Mouse (Mus musculus) thymus, postnatal 14 days (tissue): ENCODE results near the gene Olfr390.

Source experiments
- DNase-seq: peaks from one replicate; pipeline ENCODE4 v3.0.0; 2021

Olfr390 gene

DNA sequence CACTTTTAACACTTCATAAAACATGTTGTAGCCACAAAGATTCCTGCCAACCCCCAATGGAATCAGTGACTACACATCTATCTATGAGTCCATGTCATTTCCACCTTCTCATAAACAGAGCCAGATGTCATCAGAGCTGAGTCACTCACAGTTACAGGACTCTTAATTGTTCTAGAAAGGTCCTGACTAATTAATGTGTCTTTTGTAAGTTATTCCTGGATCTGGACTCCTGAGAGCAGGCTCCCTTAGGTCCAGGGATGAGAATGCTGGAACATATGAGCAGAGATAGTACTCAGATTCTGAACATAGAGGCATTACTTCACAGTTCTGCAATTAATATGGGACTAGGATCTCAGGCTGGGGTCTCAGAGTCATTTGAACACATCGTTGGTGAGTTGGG is at the start of gene Olfr390:
Gene Olfr390, plus strand, starts transcription at position 301 of the 400 bp plus-strand sequence.
- DNase-seq: no peak

DNA sequence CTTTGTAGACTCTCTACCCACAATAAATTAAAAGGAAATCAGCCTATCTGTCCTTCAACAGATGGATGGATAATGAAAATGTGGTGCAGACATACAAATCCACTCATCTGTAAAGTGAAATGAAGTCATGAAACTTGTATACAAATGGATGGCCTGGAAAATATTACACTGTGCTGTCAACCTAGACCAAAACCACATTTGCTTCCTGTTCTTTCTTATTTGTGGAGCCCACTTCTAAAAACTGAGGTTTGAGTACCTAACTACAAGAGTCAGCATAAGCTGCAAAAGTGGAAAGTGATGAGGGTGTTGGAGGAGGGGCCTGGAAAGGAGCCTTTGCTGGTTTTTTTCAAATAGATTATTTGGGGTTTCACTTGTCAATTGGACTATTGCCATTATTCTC is 23.6 kb upstream of the Olfr390 start:
- no peak for DNase-seq

DNA sequence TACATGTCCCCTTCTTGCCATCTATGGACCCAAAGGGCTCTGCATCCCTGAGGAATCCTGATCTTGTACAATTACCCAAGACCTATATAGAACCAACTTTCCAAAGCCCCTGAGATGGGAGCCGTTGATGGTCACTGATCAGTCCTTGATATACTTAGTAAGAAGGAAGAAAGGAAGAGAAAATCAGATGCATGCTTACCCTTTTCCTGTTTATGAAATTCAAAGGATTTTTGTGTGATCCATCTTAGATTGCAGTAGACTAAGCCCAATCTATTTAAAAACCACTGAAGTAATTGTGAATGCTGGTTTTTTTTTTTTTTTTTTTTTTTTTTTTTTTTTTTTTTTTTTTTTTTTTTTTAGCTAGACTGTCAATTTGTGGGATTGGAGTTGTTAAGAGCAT is 2.2 kb upstream of the Olfr390 start, which contains the start of gene Olfr389:
Gene Olfr389, minus strand, starts transcription at position 101 of the 400 bp plus-strand sequence.
- DNase-seq: no peak

DNA sequence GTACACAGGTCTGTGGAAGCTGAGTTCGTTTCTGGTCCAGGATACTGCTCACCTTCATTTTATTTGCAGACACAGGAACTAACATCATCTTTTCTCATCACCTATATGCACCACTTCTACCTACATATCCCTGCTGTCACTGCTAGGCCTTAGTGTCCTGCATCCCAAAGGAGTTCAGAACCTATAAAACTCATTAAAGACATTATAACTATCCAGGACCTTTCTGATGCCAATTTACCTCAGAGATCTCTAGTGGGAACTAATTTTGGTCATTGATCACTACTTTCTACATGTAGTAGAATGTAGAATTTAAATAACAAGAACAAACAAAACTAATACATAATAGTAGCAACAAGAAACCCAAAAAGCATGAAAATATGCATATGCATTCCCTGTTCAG is 20.2 kb downstream of the Olfr390 start, which contains the start of gene Olfr391-ps:
Gene Olfr391-ps, minus strand, starts transcription at position 101 of the 400 bp plus-strand sequence.
- no peak for DNase-seq

DNA sequence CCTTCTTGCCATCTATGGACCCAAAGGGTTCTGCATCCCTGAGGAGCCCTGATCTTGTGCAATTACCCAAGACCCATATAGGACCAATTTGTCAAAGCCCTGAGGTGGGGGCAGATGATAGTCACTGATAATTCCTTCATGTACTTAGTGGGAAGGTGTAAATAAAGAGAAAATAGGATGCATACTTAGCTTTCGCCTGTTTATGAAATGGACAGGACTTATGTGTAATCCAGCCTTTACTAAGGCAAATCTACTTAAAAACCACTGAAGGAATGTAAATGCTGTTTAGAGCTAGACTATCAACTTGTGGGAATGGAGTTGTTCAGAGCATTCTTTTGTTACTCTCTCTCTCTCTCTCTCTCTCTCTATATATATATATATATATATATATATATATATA is 34.2 kb downstream of the Olfr390 start, which contains the start of gene Olfr392:
Gene Olfr392, minus strand, starts transcription at position 101 of the 400 bp plus-strand sequence.
- no peak for DNase-seq
